Mouse (Mus musculus) heart, adult 2 months (tissue): ENCODE data around the gene Rsph14.

ENCODE experiments used
- CTCF ChIP-seq: fragments of 200-600 bp; IDR thresholded peaks from 2 replicates; pipeline ENCODE4 v1.8.1; 2022; ENCODE audit warnings: antibody characterized with exemption, mild to moderate bottlenecking, moderate library complexity
- EP300 ChIP-seq: fragments of 200-500 bp; IDR thresholded peaks from 2 replicates; pipeline ENCODE4 v1.6.1; 2011; ENCODE audit warnings: low read depth, low read length, control low read depth; ENCODE audit not compliant: insufficient read depth
- POLR2A ChIP-seq: fragments of 200-500 bp; IDR thresholded peaks from 2 replicates; pipeline ENCODE4 v1.6.1; 2011; ENCODE audit warnings: mild to moderate bottlenecking, low read depth, low read length, control low read depth; ENCODE audit not compliant: insufficient read depth

- TF ChIP-seq CTCF (no peak), POLR2A (no peak), EP300 (no peak)
Observed at GRCm38 (mm10) chr10:75016481-75016880, 15.9 kb downstream of the Rsph14 start.
